Mouse (Mus musculus) hematopoietic stem cell, adult 5-6 weeks (primary cell): Measurements from ENCODE around the gene Ccdc152. TPM values are rescaled to one million over a fixed set of nuclear protein-coding genes. Genes with fewer than 3 reads are reported as not detected.
A peak's percentile ranks its signal among the peaks of the same experiment; 100 is the strongest.

Experiments
- ATAC-seq, 2 experiments: fragments of 125-278 bp in 1 of 2; replicated peaks in 1 of 2; 2 replicates each; pipeline ENCODE4 v1.8.0; 2016 to 2017; ENCODE audit warnings: inconsistent platforms in 2 of 2, mild to moderate bottlenecking in 2 of 2, moderate number of reproducible peaks in 2 of 2, low read depth in 1 of 2, moderate TSS enrichment in 1 of 2; ENCODE audit not compliant: low FRiP score in 2 of 2, poor library complexity in 2 of 2, severe bottlenecking in 2 of 2, insufficient read depth in 1 of 2, low TSS enrichment in 1 of 2
- total RNA-seq: library from RNA; stranded (forward); fragments of 172-1452, 232-1000 nt; gene quantifications from 2 replicates; pipeline ENCODE4 v1.2.3, GENCODE M21; 2017

Ccdc152 gene
- total RNA-seq, result 1.4 and 1.5 TPM in 2 replicates

GRCm38 (mm10) chr15:3303426-3303825 lies at the start of gene Ccdc152:
Gene Ccdc152, minus strand, starts transcription at chr15:3303526.
- ATAC-seq, result no peak

- no peak for ATAC-seq
These were observed 46.2 kb upstream of the Ccdc152 start for GRCm38 (mm10) chr15:3349306-3350064.

DNA sequence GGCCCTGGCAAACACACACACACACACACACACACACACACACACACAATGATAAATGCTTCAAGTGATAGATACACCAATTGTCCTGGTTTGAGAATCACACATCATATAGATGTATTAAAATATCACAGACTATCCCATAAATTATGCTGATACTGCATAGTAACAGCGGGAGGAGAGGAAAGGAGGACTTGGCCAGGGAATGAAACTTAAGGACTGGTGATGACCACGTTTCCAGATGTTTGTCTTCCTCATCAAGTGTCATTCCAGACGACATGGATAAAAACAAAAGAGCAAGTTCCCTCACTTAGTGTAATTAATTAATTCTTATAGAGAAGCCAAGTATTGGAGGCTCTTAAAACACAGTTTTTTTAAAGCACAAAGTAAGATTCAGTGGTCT lies 43.4 kb upstream of the Ccdc152 start:
- no peak for ATAC-seq

DNA sequence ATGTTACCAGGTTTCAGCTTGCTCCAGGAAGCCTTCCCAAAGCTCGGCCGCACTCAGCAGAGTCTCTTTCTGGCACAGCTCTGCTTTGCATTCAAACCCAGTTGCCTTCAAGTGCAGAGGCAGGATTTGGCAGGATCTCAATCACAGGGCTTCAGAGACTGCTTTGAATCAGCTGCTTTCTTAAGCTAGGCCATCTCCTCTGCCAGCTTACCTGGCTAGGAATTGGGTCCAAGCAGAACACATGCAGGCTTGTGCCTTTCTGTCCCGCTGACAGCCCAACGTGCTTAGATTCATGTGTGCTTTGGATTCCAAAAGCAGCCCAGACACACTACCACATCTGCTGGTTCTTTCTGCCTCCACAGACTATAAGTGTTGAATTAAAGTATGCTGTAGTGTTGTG lies 41.2 kb upstream of the Ccdc152 start:
- ATAC-seq, result no peak

DNA sequence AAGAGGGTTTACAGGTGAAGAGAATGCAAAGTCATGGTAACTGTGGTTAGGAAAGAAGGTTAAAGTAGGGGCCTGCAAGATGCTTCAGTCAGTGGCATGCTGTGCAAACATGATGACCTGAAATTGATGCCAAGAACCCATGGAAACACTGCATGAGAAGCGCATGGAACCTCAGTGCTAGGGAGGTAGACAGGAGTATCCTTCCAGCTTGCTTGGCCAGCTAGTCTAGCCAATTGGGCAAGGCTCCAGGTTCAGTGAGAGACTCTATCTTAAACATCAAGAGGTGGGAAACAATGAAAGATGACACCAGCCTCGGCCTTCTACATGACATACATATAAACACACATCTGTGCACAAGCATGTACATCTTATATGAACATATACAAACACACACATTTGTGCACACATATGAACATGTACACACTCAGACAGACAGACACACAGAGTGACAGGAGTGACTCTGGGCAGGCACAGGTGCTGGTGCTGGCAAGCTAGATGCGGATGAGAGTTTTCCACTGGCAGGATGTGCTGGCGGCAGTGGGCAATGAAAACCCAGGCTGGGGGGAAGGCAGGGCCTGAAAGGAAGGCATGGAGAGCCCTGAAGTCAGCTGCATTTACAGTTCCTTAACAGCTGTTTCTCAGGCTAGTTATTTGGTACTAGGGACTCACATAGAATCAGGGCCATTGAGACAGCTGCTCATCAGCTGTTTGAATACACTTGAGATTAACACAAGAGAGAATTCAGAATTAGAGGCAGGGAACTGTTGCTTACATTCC lies 38.7 kb upstream of the Ccdc152 start:
- ATAC-seq, result no peak

DNA sequence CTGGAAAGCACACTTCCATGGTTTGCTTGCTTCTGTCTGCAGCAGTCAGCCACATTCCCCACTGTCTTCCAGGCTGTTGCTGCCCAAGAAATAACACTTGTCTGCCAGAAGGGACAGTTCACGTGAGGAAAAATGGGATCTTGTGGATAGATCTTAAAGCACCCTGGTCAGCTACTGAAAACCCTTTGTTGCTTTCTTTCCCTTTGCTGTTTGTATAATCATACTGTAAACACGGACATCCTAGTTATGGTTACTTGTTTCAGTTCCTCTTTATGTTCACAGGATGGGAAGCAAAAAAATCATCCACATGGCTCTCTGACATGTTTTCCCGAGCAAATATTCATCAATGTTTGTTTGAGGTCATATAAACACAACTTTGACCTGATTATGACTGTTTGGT lies 36.5 kb upstream of the Ccdc152 start:
- ATAC-seq, result no peak

DNA sequence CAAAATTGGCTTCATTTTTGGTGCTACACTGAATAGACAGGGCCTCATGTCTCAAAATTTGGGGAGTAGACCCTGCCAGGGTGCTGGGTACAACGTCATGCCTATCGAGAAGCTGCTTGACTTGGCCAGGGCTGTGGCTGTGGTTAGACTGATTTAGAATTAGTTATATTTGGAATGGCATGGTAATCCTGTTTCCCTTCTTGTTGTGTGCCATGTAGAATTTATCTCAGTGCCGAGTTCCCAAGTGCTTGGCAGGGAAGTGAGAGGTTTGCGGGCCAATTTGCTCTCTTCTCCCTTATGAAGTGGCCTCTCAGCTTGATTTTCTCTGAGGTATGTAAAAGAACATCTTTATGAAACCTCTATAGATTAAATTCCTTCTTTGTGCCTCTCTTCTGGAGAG lies 29.2 kb upstream of the Ccdc152 start:
- ATAC-seq, result no peak

- ATAC-seq, result no peak
These were observed 28.5 kb upstream of the Ccdc152 start for GRCm38 (mm10) chr15:3331813-3332212.

- ATAC-seq, result no peak
These were observed 27.0 kb upstream of the Ccdc152 start for GRCm38 (mm10) chr15:3330291-3330690.

DNA sequence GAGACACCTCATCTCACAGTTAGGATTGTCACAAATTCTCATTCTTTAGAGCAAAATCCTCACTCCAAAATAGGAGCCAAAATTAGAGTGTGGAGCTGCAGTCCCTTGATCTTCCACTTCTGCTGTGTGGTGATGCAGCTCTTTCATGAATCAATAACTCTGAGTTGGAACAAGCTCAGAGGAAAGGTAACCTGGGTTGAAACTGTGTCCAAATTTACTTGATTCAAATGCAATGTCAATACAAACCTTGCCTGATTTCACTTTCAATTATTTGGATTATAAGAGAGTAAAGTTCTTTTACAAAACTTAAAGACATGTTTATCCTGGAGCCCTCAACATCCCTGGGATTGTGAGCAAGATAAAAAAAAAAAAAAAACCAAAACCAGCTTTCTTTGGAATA lies 19.7 kb upstream of the Ccdc152 start:
- no peak for ATAC-seq

- ATAC-seq, result no peak
These were observed 16.6 kb upstream of the Ccdc152 start for GRCm38 (mm10) chr15:3319929-3320328.

DNA sequence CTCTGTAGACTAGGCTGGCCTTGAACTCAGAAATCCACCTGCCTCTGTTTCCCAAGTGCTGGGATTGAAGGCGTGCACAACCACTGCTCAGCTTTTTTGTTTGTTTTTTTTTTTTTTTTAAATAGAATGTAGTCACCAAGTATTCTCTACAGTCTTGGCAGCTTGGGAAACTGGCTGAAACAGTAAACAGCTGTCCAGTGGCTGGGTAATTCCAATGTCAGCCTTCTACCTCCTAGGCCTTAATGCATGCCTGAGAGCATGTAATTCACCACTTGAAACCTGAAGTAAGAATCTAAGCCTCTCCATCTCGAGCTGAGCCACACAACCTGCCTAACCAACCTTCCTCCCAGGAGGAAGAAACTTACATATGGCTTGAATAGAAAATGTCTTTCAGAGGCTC lies 13.3 kb upstream of the Ccdc152 start:
- ATAC-seq, result no peak

GRCm38 (mm10) chr15:3312937-3313336 lies 9.6 kb upstream of the Ccdc152 start:
- no peak for ATAC-seq

DNA sequence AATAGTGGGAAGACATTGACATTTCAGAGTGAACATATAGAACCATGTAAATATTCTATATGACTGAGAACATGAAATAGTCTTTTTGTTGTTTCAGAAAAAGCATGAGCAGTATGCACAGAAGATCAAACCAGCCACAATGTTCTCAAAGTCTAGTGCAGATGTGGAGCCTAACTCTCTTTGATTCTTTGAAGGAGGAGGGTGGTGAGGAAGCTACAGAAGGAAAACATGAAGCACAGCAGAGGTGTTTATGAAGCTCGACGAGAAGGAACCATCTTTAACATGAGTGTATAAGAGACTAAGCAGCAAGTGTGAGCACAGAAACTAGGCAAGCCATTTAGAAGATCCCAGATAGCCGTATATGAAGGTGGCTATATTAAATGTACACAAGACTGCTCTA lies 6.5 kb upstream of the Ccdc152 start:
- ATAC-seq, result no peak

DNA sequence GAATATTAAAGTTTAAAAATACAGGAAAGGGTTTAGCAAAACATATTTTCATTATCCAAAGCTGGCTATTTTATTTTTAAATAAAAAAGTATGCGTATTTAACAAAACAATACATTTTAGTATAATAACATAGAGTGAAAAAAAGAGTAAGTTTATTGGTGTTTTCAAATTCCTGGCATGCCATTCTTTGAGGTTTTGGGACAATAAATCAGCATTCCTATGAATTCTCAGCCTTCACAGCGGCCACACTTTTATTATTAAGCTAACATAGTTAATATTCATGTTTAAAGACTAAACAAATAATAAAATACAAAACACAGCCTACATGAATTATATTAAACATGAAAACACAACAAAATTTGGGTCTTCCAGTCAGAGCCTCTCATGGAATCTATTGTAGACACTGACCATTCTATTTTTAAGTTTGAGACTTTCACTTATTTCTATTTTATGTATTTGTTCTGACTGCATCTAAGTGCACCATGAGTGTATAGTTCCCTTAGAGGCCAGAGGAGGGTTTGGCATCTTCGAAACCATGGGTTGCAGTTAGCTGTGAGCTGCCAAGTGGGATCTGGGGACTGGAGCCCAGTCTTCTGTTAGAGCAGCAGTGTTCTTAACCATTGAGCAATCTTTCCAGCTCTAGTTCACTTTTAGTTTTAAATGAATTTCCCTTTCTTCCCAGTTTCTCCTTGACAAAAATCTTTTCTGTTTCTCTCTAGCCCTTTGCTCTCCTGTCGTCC lies 2.8 kb downstream of the Ccdc152 start:
- ATAC-seq, result no peak

DNA sequence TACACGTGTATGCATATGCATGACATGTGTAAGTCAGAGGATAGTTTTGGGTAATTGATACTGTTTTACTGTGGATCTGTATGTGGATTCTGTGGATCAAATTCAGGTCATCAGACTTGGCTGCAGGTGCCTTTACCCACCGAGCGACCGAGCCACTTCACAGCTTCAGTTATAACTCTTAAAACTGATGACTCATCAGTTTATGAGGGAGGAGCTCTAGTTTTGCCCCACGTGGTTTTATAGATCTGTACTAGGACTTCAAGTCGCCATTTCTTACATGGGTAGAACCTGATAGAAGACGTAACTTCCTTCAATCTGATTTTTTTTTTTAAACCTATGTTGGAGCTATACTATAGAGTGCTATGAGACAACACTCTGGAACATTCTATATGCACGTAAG lies 5.7 kb downstream of the Ccdc152 start:
- ATAC-seq, result no peak

DNA sequence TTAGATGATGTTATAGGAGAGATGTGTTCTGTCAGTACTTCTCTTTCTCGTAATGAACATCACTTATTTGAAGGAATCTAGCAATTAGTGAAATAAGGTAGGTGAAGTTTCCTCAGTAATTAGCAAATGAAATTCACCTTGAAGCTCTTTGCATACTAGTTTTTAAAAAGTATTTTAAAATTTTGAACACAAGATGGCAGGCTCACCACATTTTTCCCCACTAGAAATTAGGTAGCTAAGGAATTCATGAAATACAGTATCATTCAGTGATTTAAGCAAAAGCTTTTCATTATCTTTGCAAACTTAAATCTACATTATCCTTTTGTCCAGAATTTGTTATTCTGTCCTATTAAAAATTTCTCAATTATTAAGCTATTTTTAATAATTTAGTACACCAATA lies 7.3 kb downstream of the Ccdc152 start:
- no peak for ATAC-seq

DNA sequence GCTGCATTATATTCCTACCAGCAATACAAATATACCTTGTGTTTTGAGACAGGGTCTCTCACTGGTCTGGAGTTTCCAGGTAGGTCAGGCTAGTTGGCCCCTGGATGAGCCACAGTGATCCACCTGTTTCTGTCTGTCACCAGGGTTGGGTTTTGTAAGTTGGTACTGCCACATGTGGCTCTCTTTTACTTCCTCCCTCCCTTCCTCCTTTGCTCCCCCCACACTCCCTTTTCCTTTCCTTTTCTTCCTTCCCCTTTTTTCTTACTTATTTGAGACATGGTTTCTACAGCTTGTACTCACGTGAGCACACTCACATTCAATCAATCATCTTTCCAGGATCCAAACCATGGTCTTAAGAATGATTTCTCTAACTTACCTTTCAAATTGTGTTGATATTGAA lies 9.8 kb downstream of the Ccdc152 start:
- ATAC-seq, result peak; percentile 25 to 46
